Mouse (Mus musculus): ENCODE data around the gene Ubp1. TPM values are rescaled to one million over a fixed set of nuclear protein-coding genes. Genes with fewer than 3 reads are reported as not detected.

Gene Ubp1
- polyA plus RNA-seq, 1 experiment from 2014 or later: 35.6 TPM

DNA sequence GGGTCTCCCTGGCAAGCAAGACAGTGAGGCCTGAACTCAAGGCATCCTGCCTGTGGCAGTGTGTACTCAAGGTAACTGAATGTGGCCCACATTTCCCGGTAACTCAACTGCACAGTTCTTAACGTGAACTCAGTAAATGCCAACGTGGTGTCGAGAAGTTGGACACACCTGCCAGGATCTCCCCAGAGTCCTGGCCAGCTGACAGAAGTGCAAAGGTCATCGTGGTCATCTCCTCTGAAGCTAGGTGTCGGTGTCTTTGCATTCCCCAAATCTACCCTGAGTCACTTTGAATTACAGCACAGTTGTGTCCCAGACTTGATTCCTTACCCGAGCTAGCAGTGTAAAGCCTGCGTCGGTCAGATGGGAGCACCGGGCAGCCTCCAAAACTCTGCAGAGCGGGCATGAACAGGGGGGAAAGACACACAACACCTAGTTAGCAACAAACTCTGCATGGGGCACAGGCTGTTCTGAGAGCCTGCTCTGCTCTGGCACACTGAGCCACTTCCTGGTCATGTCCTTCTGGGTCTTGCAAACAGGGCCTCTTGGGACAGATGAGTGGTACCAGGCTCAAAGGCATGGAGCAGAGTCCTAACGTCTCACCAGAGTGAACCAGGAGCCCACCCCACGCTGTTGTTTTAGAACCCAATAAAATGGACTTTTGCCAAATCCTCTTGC lies 54.3 kb downstream of the Ubp1 start:
- Histone ChIP-seq H3K4me3 (replicated peaks) (no peak overlapping the region), H3K27ac (no peak overlapping the region), H3K27me3 (replicated peaks) (no peaks in the 10 kb centered on the region), H3K36me3 (no peaks in the 10 kb centered on the region), H3K4me1 (no peaks in the 10 kb centered on the region), H3K9ac (no peak overlapping the region), H3K9me3 (no peaks in the 10 kb centered on the region), H3K4me2 (no peak overlapping the region)
- ATAC-seq (ENCODE audit: insufficient read depth, low FRiP score, low read depth): no peak
- WGBS: 82% methylated on average over 13 of the region's 13 CpGs

DNA sequence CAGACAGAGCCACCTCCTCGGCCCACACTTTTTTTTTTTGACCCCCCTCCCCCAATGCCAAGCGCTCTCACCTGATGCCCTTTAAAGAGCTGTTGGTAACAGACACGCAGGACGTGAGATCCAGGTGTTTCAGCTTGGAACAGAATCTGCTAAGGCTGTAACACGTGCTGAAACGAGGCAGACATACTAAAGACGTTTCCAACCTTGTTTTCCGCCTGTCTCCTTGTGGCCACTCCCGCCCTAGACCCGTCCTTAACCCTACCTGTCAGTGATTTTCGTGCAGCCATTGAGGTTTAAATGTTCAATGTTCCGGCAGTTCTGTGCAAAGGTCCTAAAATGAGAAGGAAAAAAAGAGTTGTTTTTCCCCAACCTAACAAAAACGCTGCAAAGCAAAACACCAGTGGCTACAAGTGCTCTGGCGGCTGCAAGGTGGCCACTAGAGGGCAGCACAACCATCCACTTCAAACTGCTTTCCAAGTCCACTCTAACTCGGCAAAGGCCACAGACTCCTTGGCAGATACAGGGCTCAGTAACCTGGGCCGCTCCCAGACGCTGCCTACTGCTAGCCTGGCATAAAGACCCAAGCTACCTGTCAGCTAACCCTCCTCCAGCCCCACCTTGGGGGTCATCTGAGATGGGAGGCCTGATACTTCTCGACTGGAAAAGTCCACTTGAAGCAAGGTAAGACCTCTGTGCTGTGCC lies 60.0 kb downstream of the Ubp1 start:
- Histone ChIP-seq H3K36me3 (no peaks in the 10 kb centered on the region), H3K4me3 (replicated peaks) (peak overlapping the region; percentile 23; the same call in 1 of the 2 replicates), H3K4me1 (no peaks in the 10 kb centered on the region), H3K27me3 (replicated peaks) (no peaks in the 10 kb centered on the region), H3K9me3 (no peaks in the 10 kb centered on the region), H3K27ac (no peak overlapping the region), H3K9ac (no peak overlapping the region), H3K4me2 (peak overlapping the region; percentile 47)
- WGBS: 22% methylated on average over 18 of the region's 18 CpGs
- ATAC-seq (ENCODE audit: insufficient read depth, low FRiP score, low read depth): peak; percentile 79

DNA sequence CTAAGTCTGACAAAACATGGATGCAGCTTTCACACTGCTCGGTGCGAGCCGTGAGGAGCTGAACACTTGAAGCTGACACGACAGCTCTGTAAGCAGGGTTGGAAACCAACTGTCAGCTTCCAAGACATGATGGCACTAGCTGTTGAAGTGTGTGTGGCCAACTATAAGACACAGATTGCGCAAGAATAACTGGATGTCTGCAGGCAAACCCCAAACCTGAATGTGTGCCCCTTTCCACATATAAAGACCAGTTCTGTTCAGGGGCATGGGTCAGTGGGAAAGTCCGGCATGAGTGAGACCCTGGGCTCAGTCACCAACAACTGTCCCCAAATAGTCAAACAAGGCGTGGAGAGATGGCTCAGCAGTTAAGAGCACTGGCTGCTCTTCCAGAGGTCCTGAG lies 62.1 kb downstream of the Ubp1 start:
- Histone ChIP-seq H3K27ac (no peak overlapping the region), H3K9ac (no peak overlapping the region), H3K27me3 (replicated peaks) (no peaks in the 10 kb centered on the region), H3K4me2 (no peak overlapping the region), H3K36me3 (no peaks in the 10 kb centered on the region), H3K4me1 (no peaks in the 10 kb centered on the region), H3K4me3 (replicated peaks) (no peak overlapping the region), H3K9me3 (no peaks in the 10 kb centered on the region)
- 85% methylated on average over 7 of the region's 7 CpGs for WGBS
- ATAC-seq (ENCODE audit: insufficient read depth, low FRiP score, low read depth): no peak

DNA sequence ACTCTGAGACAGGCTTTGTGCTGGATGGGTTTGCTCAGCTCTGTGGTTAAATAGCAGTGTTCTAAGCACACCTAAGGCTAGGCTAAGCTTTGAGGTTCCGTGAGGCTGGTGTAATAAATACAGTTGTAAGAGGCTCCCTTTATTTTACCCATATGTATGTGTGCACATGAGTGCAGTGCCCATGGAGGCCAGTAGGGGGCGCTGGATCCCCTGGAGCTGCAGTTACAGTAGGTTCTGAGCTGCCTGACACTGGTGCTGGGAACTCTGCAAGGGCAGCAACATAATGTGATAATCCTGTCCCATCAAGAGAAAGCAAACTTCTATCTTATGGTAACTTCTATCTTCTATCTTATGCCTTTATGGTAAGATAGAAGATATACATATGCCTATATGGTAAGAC lies 67.6 kb downstream of the Ubp1 start:
- no peaks in the 10 kb centered on the region for H3K27me3 ChIP-seq (replicated peaks)
- no peaks in the 10 kb centered on the region for H3K4me1 ChIP-seq
- H3K4me2 ChIP-seq: no peak overlapping the region
- no peak overlapping the region for H3K27ac ChIP-seq
- no peak for ATAC-seq (ENCODE audit: insufficient read depth, low FRiP score, low read depth)
- no peaks in the 10 kb centered on the region for H3K36me3 ChIP-seq
- no peaks in the 10 kb centered on the region for H3K9me3 ChIP-seq
- no peak overlapping the region for H3K4me3 ChIP-seq (replicated peaks)
- 53% methylated on average over 2 of the region's 2 CpGs for WGBS
- no peak overlapping the region for H3K9ac ChIP-seq

DNA sequence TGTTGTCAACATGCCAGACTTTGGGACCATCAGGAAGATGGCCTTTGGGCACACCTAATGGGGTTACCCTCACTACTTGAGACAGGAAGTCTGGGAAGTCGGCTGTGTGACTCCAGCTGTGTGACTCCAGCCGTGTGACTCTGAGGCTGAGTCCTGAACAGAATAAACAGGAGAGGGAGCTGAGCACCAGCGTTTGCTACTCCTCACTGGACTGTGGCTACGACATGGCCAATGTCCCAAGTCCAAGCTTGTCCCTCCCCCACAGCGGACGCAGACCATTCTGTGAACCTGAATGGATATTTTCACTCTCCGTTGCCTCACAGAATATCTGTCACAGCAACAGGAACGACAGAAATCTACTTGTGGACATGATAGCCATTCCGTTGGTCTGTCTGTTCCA lies 76.1 kb downstream of the Ubp1 start:
- no peaks in the 10 kb centered on the region for H3K36me3 ChIP-seq
- H3K4me1 ChIP-seq: no peaks in the 10 kb centered on the region
- H3K4me2 ChIP-seq: no peak overlapping the region
- H3K9ac ChIP-seq: no peak overlapping the region
- 74% methylated on average over 9 of the region's 9 CpGs for WGBS
- ATAC-seq (ENCODE audit: insufficient read depth, low FRiP score, low read depth): no peak
- no peaks in the 10 kb centered on the region for H3K27me3 ChIP-seq (replicated peaks)
- no peak overlapping the region for H3K27ac ChIP-seq
- H3K9me3 ChIP-seq: no peaks in the 10 kb centered on the region
- no peak overlapping the region for H3K4me3 ChIP-seq (replicated peaks)

DNA sequence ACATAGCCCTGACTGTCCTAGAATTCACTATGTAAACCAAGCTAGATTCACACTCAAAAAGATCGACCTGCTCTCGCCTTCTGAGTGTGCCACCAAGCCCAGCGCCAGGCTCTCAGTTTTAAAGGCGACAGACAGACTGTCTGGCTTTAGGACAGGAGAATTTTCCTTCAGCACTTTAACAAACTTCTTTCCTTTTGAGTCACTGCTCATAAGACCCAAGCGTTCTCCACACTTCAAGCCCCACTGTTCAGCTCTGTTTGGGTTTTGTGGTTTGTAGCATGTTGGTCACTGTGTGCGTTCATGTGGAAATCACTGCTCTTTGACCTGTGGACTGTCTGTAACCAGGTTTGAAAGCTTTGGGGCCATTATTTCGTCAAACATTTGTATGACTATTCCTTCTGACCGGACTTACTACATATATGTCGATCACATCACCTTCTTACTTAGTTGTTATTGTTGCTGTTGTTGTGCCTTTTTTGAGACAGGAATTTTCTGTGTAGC lies 77.2 kb downstream of the Ubp1 start:
- Histone ChIP-seq H3K36me3 (no peaks in the 10 kb centered on the region), H3K9me3 (no peaks in the 10 kb centered on the region), H3K27me3 (replicated peaks) (no peaks in the 10 kb centered on the region), H3K9ac (no peak overlapping the region), H3K4me2 (no peak overlapping the region), H3K27ac (no peak overlapping the region), H3K4me3 (replicated peaks) (no peak overlapping the region), H3K4me1 (no peaks in the 10 kb centered on the region)
- no peak for ATAC-seq (ENCODE audit: insufficient read depth, low FRiP score, low read depth)
- WGBS: 88% methylated on average over 9 of the region's 9 CpGs

DNA sequence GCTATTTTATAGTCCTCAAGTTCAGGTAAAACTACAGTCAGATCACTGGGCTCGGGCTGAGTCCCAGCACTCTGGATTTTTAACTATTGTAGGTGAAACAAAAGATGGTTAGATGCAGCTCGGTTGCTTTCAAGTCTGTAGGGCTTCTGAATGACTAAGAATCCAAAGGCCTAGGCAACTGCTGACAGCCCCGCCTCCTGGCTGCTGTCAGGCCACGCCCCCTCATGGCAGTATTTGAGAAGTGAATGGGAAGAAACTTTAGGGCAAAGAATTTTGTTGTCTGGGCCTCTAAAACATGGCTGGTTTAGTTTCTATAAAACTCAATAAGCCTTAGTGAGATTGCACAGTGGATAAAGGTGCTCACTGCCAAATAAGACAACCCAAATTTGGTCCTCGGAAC lies 78.8 kb downstream of the Ubp1 start:
- no peak overlapping the region for H3K4me3 ChIP-seq (replicated peaks)
- no peak overlapping the region for H3K27ac ChIP-seq
- WGBS: 39% methylated on average over 5 of the region's 5 CpGs
- no peaks in the 10 kb centered on the region for H3K4me1 ChIP-seq
- no peaks in the 10 kb centered on the region for H3K36me3 ChIP-seq
- no peaks in the 10 kb centered on the region for H3K27me3 ChIP-seq (replicated peaks)
- ATAC-seq (ENCODE audit: insufficient read depth, low FRiP score, low read depth): no peak
- no peaks in the 10 kb centered on the region for H3K9me3 ChIP-seq
- H3K9ac ChIP-seq: no peak overlapping the region
- H3K4me2 ChIP-seq: no peak overlapping the region

DNA sequence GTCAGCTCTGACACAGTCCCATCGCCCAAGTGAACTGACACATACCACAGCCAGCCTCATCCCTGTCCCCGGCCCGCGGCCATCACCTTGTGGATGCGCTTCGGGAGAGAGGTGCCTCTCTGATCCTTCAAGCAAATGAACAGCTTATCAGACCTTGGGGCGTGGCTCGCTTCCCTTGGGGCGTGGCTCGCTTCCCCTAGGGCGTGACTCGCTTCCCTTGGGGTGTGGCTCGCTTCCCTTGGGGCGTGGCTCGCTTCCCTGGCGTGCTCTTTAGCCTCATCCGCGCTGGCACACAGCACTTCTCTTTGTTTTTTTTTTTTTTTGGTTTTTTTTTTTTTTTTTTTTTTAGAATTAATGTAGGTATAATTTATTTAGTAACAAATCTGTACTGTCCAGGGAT lies 80.5 kb downstream of the Ubp1 start:
- Histone ChIP-seq H3K4me2 (no peak overlapping the region), H3K27me3 (replicated peaks) (no peaks in the 10 kb centered on the region), H3K9ac (no peak overlapping the region), H3K36me3 (no peaks in the 10 kb centered on the region), H3K4me1 (no peaks in the 10 kb centered on the region), H3K9me3 (no peaks in the 10 kb centered on the region), H3K4me3 (replicated peaks) (no peak overlapping the region), H3K27ac (no peak overlapping the region)
- 59% methylated on average over 18 of the region's 18 CpGs for WGBS
- ATAC-seq (ENCODE audit: insufficient read depth, low FRiP score, low read depth): no peak

DNA sequence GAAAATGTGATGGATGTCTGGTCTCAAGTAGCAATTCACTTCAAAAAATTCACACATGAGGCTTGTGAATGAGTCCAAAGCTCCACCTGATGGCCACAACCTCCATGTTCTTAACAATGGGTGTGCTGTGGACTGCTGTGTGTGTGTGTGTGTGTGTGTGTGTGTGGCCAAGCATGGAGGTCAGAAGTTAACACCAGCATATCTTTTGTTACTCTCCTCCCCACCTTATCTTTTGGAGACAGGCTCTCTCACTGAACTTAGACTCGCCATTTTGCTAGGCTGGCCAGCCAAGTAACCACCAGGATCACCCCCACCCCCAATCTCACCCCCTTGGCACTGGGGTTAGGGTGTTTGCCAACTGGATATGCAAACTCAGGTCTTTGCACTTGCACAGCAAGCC lies 83.3 kb downstream of the Ubp1 start:
- no peaks in the 10 kb centered on the region for H3K27me3 ChIP-seq (replicated peaks)
- no peak overlapping the region for H3K4me2 ChIP-seq
- H3K36me3 ChIP-seq: no peaks in the 10 kb centered on the region
- no peak overlapping the region for H3K27ac ChIP-seq
- H3K9me3 ChIP-seq: no peaks in the 10 kb centered on the region
- no peaks in the 10 kb centered on the region for H3K4me1 ChIP-seq
- ATAC-seq (ENCODE audit: insufficient read depth, low FRiP score, low read depth): no peak
- no peak overlapping the region for H3K4me3 ChIP-seq (replicated peaks)
- no peak overlapping the region for H3K9ac ChIP-seq
- WGBS: 80% methylated on average over 1 of the region's 1 CpGs

DNA sequence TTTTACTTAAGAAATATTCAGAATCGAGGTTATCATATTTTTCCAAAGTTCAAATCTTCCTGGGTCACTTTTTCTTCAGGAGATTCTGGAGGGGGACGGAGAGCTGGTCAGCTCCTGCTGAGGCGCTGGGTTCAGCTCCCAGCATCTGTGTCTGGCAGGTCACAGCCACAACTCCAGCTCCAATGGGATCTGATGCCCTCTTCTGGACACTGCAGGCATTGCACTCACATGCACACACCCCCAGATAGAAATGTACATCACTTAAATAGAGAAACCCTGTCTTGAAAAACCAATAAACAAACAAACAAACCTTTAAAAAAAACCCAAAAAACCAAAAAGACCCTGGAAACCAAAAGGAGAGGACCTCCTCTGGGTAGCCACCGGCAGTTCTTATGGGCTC lies 85.0 kb downstream of the Ubp1 start:
- 84% methylated on average over 4 of the region's 4 CpGs for WGBS
- H3K27me3 ChIP-seq (replicated peaks): no peaks in the 10 kb centered on the region
- no peaks in the 10 kb centered on the region for H3K36me3 ChIP-seq
- H3K9ac ChIP-seq: no peak overlapping the region
- no peak for ATAC-seq (ENCODE audit: insufficient read depth, low FRiP score, low read depth)
- H3K9me3 ChIP-seq: no peaks in the 10 kb centered on the region
- H3K4me1 ChIP-seq: no peaks in the 10 kb centered on the region
- no peak overlapping the region for H3K4me3 ChIP-seq (replicated peaks)
- no peak overlapping the region for H3K27ac ChIP-seq
- H3K4me2 ChIP-seq: no peak overlapping the region

DNA sequence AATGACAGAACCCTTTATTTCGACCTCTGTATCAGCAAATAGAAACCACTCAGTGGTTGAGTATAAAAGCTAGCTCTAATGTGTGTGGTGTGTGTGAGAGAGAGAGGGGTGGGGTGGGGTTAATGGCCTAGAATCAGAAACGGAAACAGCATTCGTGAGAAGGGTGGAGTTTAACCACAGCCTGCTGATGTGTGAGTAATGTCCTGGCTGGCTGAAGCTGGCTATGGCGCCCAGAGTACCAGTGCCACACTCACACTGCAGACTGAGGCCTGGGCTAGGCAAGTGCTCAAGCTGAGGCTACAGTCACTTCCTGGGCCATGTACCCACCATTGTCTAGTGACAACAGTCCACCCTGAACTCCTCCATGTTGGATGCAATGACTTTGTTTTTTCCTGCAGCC lies 85.7 kb downstream of the Ubp1 start:
- no peak for ATAC-seq (ENCODE audit: insufficient read depth, low FRiP score, low read depth)
- WGBS: 57% methylated on average over 4 of the region's 4 CpGs

DNA sequence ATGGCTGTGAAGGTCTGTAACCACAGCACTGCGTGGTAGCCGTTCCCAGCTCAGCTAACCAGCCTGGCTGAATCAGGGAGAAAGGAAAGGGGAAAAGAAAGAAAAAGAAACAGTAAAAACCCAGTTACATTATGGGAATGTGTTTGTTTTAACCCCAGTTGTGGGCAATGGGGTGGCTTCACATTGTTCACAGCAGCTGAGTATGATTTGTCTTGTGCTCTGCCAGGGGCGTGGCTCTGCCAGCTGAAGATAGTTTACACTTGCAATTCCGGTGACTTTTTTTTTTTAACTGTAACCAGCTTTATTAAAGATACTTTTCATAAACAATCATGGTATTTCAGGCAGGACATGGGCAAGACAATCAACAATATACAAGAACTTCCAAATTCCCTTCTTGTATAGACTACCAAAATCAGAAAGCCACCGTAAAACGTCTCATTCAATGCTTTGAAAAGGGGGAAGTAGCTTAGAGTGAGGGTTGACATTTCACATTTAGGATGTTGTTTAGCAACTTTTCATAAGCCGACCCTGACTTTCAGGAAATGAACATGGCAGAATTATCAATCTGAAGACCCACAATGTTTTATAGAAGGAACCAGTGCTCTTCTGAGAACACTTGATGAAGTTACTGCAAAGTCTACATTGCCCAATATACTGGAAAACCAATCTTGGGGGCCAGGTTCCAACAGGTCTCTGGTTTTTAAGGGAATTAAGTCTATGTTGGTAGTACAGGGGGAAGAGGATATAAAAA lies 88.5 kb downstream of the Ubp1 start:
- Histone ChIP-seq H3K27ac (no peak overlapping the region), H3K9me3 (no peaks in the 10 kb centered on the region), H3K27me3 (replicated peaks) (no peaks in the 10 kb centered on the region), H3K4me2 (no peak overlapping the region), H3K36me3 (no peaks in the 10 kb centered on the region), H3K4me3 (replicated peaks) (no peak overlapping the region), H3K9ac (no peak overlapping the region), H3K4me1 (no peaks in the 10 kb centered on the region)
- WGBS: 77% methylated on average over 7 of the region's 7 CpGs
- no peak for ATAC-seq (ENCODE audit: insufficient read depth, low FRiP score, low read depth)

More for the DNA sequence above, 85.7 kb downstream of the Ubp1 start:
- no peaks in the 10 kb centered on the region for H3K4me1 ChIP-seq
- no peak overlapping the region for H3K4me3 ChIP-seq (replicated peaks)
- no peaks in the 10 kb centered on the region for H3K36me3 ChIP-seq
- H3K9me3 ChIP-seq: no peaks in the 10 kb centered on the region
- H3K27me3 ChIP-seq (replicated peaks): no peaks in the 10 kb centered on the region
- no peak overlapping the region for H3K9ac ChIP-seq
- no peak overlapping the region for H3K27ac ChIP-seq
- no peak overlapping the region for H3K4me2 ChIP-seq

Measured in stomach, embryonic 15.5 days (tissue).